Mouse (Mus musculus): ENCODE results near the gene Foxp1. TPM values are rescaled to one million over a fixed set of nuclear protein-coding genes. Genes with fewer than 3 reads are reported as not detected.

The Foxp1 gene
- polyA plus RNA-seq, 2 experiments: 7.9 to 10.6 TPM

GRCm38 (mm10) chr6:99193697-99194096 is 328.8 kb downstream of the Foxp1 start:
- WGBS (ENCODE audit: insufficient replicate concordance): 18% methylated on average over 8 of the region's 8 CpGs
- TF ChIP-seq EP300 (IDR thresholded peaks at IDR 0.05; ENCODE audit: low read depth) (no peak), CTCF (IDR thresholded peaks at IDR 0.05; ENCODE audit: low read depth) (no peak)
- no peak overlapping the region for H3K4me2 ChIP-seq (ENCODE audit: low read depth)
- H3K9ac ChIP-seq (replicated peaks): no peak overlapping the region
- no peak for DNase-seq (ENCODE audit: low read depth in 3 of 3, low spot score in 3 of 3)
- peaks cover 0 to 1% of the 10 kb centered on the region in 2 experiments; a peak in 2 of 4 replicates for H3K4me1 ChIP-seq (replicated peaks; ENCODE audit: control insufficient read depth in 2 of 2, insufficient read depth in 2 of 2, low read length in 1 of 2)
- no peak for ATAC-seq (ENCODE audit: insufficient read depth)
- no peak overlapping the region for H3K27ac ChIP-seq
- H3K36me3 ChIP-seq (replicated peaks; ENCODE audit: control insufficient read depth, insufficient read depth, low read depth): no peaks in the 10 kb centered on the region
- H3K4me3 ChIP-seq (ENCODE audit: insufficient read depth in 1 of 2, low read depth in 2 of 2, low read length in 2 of 2): no peak overlapping the region
- H3K9me3 ChIP-seq (ENCODE audit: control insufficient read depth, low read length): no peaks in the 10 kb centered on the region
- no peaks in the 10 kb centered on the region for H3K27me3 ChIP-seq (ENCODE audit: control insufficient read depth, insufficient read depth, low read length)

- no peak for ATAC-seq (ENCODE audit: insufficient read depth)
- H3K4me3 ChIP-seq (ENCODE audit: insufficient read depth in 1 of 2, low read depth in 2 of 2, low read length in 2 of 2): no peak overlapping the region
- no peaks in the 10 kb centered on the region for H3K27me3 ChIP-seq (ENCODE audit: control insufficient read depth, insufficient read depth, low read length)
- no peak overlapping the region for H3K4me2 ChIP-seq (ENCODE audit: low read depth)
- TF ChIP-seq EP300 (IDR thresholded peaks at IDR 0.05; ENCODE audit: low read depth) (no peak), CTCF (IDR thresholded peaks at IDR 0.05; ENCODE audit: low read depth) (0 out of 2 replicates have a peak, but pooled peaks have one; percentile 14)
- H3K27ac ChIP-seq: no peak overlapping the region
- H3K36me3 ChIP-seq (replicated peaks; ENCODE audit: control insufficient read depth, insufficient read depth, low read depth): no peaks in the 10 kb centered on the region
- DNase-seq (ENCODE audit: low read depth in 3 of 3, low spot score in 3 of 3): no peak
- no peak overlapping the region for H3K9ac ChIP-seq (replicated peaks)
- 59% methylated on average over 8 of the region's 8 CpGs for WGBS (ENCODE audit: insufficient replicate concordance)
- H3K9me3 ChIP-seq (ENCODE audit: control insufficient read depth, low read length): no peaks in the 10 kb centered on the region
- peaks cover 0 to 3% of the 10 kb centered on the region in 2 experiments; a peak in 3 of 4 replicates for H3K4me1 ChIP-seq (replicated peaks; ENCODE audit: control insufficient read depth in 2 of 2, insufficient read depth in 2 of 2, low read length in 1 of 2)
Measured at GRCm38 (mm10) chr6:99191636-99192137, 330.8 kb downstream of the Foxp1 start.

- ATAC-seq (ENCODE audit: insufficient read depth) (no peak), DNase-seq (ENCODE audit: low read depth in 3 of 3, low spot score in 3 of 3) (no peak)
- no peak for TF ChIP-seq CTCF (IDR thresholded peaks at IDR 0.05; ENCODE audit: low read depth)
- no peak for TF ChIP-seq EP300 (IDR thresholded peaks at IDR 0.05; ENCODE audit: low read depth)
- Histone ChIP-seq H3K27me3 (ENCODE audit: control insufficient read depth, insufficient read depth, low read length) (no peaks in the 10 kb centered on the region), H3K27ac (no peak overlapping the region), H3K9me3 (ENCODE audit: control insufficient read depth, low read length) (no peaks in the 10 kb centered on the region), H3K36me3 (replicated peaks; ENCODE audit: control insufficient read depth, insufficient read depth, low read depth) (no peaks in the 10 kb centered on the region), H3K4me2 (ENCODE audit: low read depth) (no peak overlapping the region), H3K4me3 (ENCODE audit: insufficient read depth in 1 of 2, low read depth in 2 of 2, low read length in 2 of 2) (no peak overlapping the region), H3K4me1 (replicated peaks; ENCODE audit: control insufficient read depth in 2 of 2, insufficient read depth in 2 of 2, low read length in 1 of 2) (peaks cover 0 to 4% of the 10 kb centered on the region in 2 experiments; a peak in 3 of 4 replicates), H3K9ac (replicated peaks) (no peak overlapping the region)
- WGBS (ENCODE audit: insufficient replicate concordance): 52% methylated on average over 12 of the region's 12 CpGs
Measured at GRCm38 (mm10) chr6:99191041-99191635, 331.4 kb downstream of the Foxp1 start.

- Histone ChIP-seq H3K4me3 (ENCODE audit: insufficient read depth in 1 of 2, low read depth in 2 of 2, low read length in 2 of 2) (no peak overlapping the region), H3K9me3 (ENCODE audit: control insufficient read depth, low read length) (no peaks in the 10 kb centered on the region), H3K36me3 (replicated peaks; ENCODE audit: control insufficient read depth, insufficient read depth, low read depth) (no peaks in the 10 kb centered on the region), H3K4me2 (ENCODE audit: low read depth) (no peak overlapping the region), H3K4me1 (replicated peaks; ENCODE audit: control insufficient read depth in 2 of 2, insufficient read depth in 2 of 2, low read length in 1 of 2) (peaks cover 0 to 6% of the 10 kb centered on the region in 2 experiments; a peak in 3 of 4 replicates), H3K27me3 (ENCODE audit: control insufficient read depth, insufficient read depth, low read length) (no peaks in the 10 kb centered on the region), H3K27ac (no peak overlapping the region), H3K9ac (replicated peaks) (no peak overlapping the region)
- no peak for ATAC-seq (ENCODE audit: insufficient read depth)
- TF ChIP-seq EP300 (IDR thresholded peaks at IDR 0.05; ENCODE audit: low read depth) (no peak), CTCF (IDR thresholded peaks at IDR 0.05; ENCODE audit: low read depth) (no peak)
- WGBS (ENCODE audit: insufficient replicate concordance): 58% methylated on average over 8 of the region's 8 CpGs
- no peak for DNase-seq (ENCODE audit: low read depth in 3 of 3, low spot score in 3 of 3)
Measured at GRCm38 (mm10) chr6:99189967-99190366, 332.6 kb downstream of the Foxp1 start.

- Histone ChIP-seq H3K9me3 (ENCODE audit: control insufficient read depth, low read length) (no peaks in the 10 kb centered on the region), H3K36me3 (replicated peaks; ENCODE audit: control insufficient read depth, insufficient read depth, low read depth) (no peaks in the 10 kb centered on the region), H3K27ac (no peak overlapping the region), H3K4me1 (replicated peaks; ENCODE audit: control insufficient read depth in 2 of 2, insufficient read depth in 2 of 2, low read length in 1 of 2) (peaks cover 0 to 6% of the 10 kb centered on the region in 2 experiments; a peak in 3 of 4 replicates), H3K27me3 (ENCODE audit: control insufficient read depth, insufficient read depth, low read length) (no peaks in the 10 kb centered on the region), H3K9ac (replicated peaks) (no peak overlapping the region), H3K4me3 (ENCODE audit: insufficient read depth in 1 of 2, low read depth in 2 of 2, low read length in 2 of 2) (no peak overlapping the region), H3K4me2 (ENCODE audit: low read depth) (no peak overlapping the region)
- no peak for TF ChIP-seq CTCF (IDR thresholded peaks at IDR 0.05; ENCODE audit: low read depth)
- TF ChIP-seq EP300 (IDR thresholded peaks at IDR 0.05; ENCODE audit: low read depth): no peak
- DNase-seq (ENCODE audit: low read depth in 3 of 3, low spot score in 3 of 3): no peak
- ATAC-seq (ENCODE audit: insufficient read depth): no peak
- WGBS (ENCODE audit: insufficient replicate concordance): 16% methylated on average over 4 of the region's 4 CpGs
Measured at GRCm38 (mm10) chr6:99188366-99189216, 333.9 kb downstream of the Foxp1 start.
